Mouse (Mus musculus) heart, adult 2 months (tissue): Measurements from ENCODE around the gene AI661453.

Experiments used
- CTCF ChIP-seq: fragments of 200-600 bp; IDR thresholded peaks from 2 replicates; pipeline ENCODE4 v1.8.1; 2022; ENCODE audit warnings: antibody characterized with exemption, mild to moderate bottlenecking, moderate library complexity
- EP300 ChIP-seq: fragments of 200-500 bp; IDR thresholded peaks from 2 replicates; pipeline ENCODE4 v1.6.1; 2011; ENCODE audit warnings: low read depth, low read length, control low read depth; ENCODE audit not compliant: insufficient read depth
- POLR2A ChIP-seq: fragments of 200-500 bp; IDR thresholded peaks from 2 replicates; pipeline ENCODE4 v1.6.1; 2011; ENCODE audit warnings: mild to moderate bottlenecking, low read depth, low read length, control low read depth; ENCODE audit not compliant: insufficient read depth

GRCm38 (mm10) chr17:47395376-47395913 is 41.0 kb upstream of the AI661453 start:
- no peak for TF ChIP-seq EP300
- TF ChIP-seq POLR2A: no peak
- no peak for TF ChIP-seq CTCF
